Comparison of ENCODE assay signal across 21 mouse cellular contexts in the genomic region with DNA sequence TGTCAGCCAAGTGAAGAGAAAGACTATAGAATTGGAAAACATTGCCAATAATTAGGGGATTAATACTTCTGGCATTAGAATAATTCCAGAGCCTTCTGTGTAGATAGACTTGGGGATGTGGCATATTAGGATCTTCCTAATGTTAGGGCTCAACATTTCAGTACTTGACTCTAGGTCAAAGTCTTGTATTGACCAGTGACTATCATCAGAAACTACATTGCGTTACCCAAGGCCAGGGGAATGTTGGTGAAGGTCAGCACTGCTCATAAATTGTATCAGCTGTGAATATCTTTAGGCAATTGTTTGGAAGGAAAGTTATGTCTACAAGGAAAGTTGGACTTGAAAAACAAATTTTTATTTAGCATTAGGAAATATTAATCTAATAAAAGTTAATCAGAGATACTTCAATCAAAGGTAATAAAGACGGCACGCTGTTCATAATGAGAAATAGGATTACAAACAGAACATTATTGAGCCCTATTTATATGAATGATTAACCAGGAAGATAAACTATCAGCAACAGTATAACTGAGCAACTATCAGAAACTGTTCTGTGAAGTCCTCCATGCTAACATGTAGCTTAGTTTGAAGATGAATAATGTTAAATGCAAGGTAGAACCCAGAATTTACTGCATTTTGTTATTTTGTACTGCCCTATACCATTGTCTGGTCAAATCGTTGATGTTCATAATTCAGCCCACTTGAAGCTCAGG.
DNase-seq lines count a peak whose midpoint lies in the region; ATAC-seq and TF ChIP-seq lines count a peak whose summit lies in the region.
"Had no signal": no experiment of that assay in that cellular context is flagged by ENCODE, and none has a peak within 500 bp of the region (broad histone marks: within the 10 kb centered on the region; RNA-seq: fewer than 3 reads in every experiment).

No protein-coding gene starts in this region.

- no peak overlapping the region for H3K4me2 ChIP-seq in intestine, embryonic 15.5 days (replicated peaks)
- H3K4me2 ChIP-seq in intestine, postnatal 0 days (replicated peaks; ENCODE audit: low read depth): 0 out of 2 replicates have a peak overlapping the region, but pooled peaks have one; percentile 25
- H3K4me2 ChIP-seq: embryonic facial prominence, embryonic 12.5 days had no signal

- H3K27ac ChIP-seq in intestine, embryonic 15.5 days: no peak overlapping the region
- no peak overlapping the region for H3K27ac ChIP-seq in intestine, postnatal 0 days (ENCODE audit: low read depth, low read length)
- H3K27ac ChIP-seq: embryonic facial prominence, embryonic 10.5 days; embryonic facial prominence, embryonic 12.5 days had no signal

- H3K9me3 ChIP-seq in intestine, embryonic 15.5 days: no peaks in the 10 kb centered on the region
- no peaks in the 10 kb centered on the region for H3K9me3 ChIP-seq in intestine, postnatal 0 days (ENCODE audit: control insufficient read depth)
- H3K9me3 ChIP-seq: embryonic facial prominence, embryonic 10.5 days; embryonic facial prominence, embryonic 12.5 days; G1E had no signal

- no peaks in the 10 kb centered on the region for H3K4me1 ChIP-seq in intestine, embryonic 15.5 days (replicated peaks)
- no peaks in the 10 kb centered on the region for H3K4me1 ChIP-seq in intestine, postnatal 0 days (replicated peaks; ENCODE audit: control insufficient read depth, insufficient read depth, low read length)
- H3K4me1 ChIP-seq: embryonic facial prominence, embryonic 10.5 days; embryonic facial prominence, embryonic 12.5 days had no signal

- no peak overlapping the region for H3K9ac ChIP-seq in intestine, embryonic 15.5 days
- no peak overlapping the region for H3K9ac ChIP-seq in intestine, postnatal 0 days (ENCODE audit: low read depth, low read length)
- H3K9ac ChIP-seq: embryonic facial prominence, embryonic 12.5 days had no signal

- no peak for TF ChIP-seq CTCF in intestine, postnatal 0 days (IDR thresholded peaks at IDR 0.05; ENCODE audit: low read depth)

- peak; percentile 97 for ATAC-seq in intestine, embryonic 15.5 days
- 0 out of 2 replicates have a peak, but pooled peaks have one; percentile 43 for ATAC-seq in intestine, postnatal 0 days
- ATAC-seq: activated CD4-positive, CD25-positive, alpha-beta regulatory T cell, adult 4 months; CD4-positive, CD25-positive, alpha-beta regulatory T cell, adult 4 months; forebrain, embryonic 14.5 days; forebrain, embryonic 16.5 days; Patski had no signal

- no peaks in the 10 kb centered on the region for H3K36me3 ChIP-seq in intestine, embryonic 15.5 days
- no peaks in the 10 kb centered on the region for H3K36me3 ChIP-seq in intestine, postnatal 0 days (ENCODE audit: control insufficient read depth, insufficient read depth)
- H3K36me3 ChIP-seq: embryonic facial prominence, embryonic 10.5 days; embryonic facial prominence, embryonic 12.5 days; G1E had no signal

- 65% methylated on average over 4 of the region's 4 CpGs for WGBS in intestine, embryonic 15.5 days
- WGBS in intestine, postnatal 0 days: 41% methylated on average over 4 of the region's 4 CpGs

- peak; percentile 18 for DNase-seq in adrenal gland, adult 2 months
- no peak for DNase-seq in adrenal gland, adult 8-10 months
- no peak for DNase-seq in layer of hippocampus, adult 18-20 months (ENCODE audit: low spot score in 2 of 2)
- DNase-seq: adrenal gland, postnatal 14 days; B cell, adult 2 months; cerebellum, adult 11-12 months; cerebellum, adult 2 months; cerebellum, adult 9-10 months; cerebellum, postnatal 10 days; cerebellum, postnatal 25 days had no signal

- no peak overlapping the region for H3K4me3 ChIP-seq in intestine, embryonic 15.5 days (replicated peaks)
- H3K4me3 ChIP-seq in intestine, postnatal 0 days (ENCODE audit: low read depth, low read length): no peak overlapping the region
- H3K4me3 ChIP-seq: embryonic facial prominence, embryonic 10.5 days; embryonic facial prominence, embryonic 12.5 days had no signal

- H3K27me3 ChIP-seq in intestine, embryonic 15.5 days (replicated peaks): no peaks in the 10 kb centered on the region
- H3K27me3 ChIP-seq in intestine, postnatal 0 days (replicated peaks; ENCODE audit: control insufficient read depth, insufficient read depth, low read length): no peaks in the 10 kb centered on the region
- H3K27me3 ChIP-seq: CH12.LX; embryonic facial prominence, embryonic 12.5 days; Patski had no signal
